Mouse (Mus musculus) neural tube, embryonic 14.5 days (tissue): ENCODE measurements around the gene Ugt1a9. TPM values are rescaled to one million over a fixed set of nuclear protein-coding genes. Genes with fewer than 3 reads are reported as not detected.

Experiments used
- ATAC-seq: fragments of 200-750 bp; cut with Nextera tagmentation; 2 replicates; pipeline ENCODE4 v1.8.0; 2017; ENCODE audit warnings: low read depth, mild to moderate bottlenecking, moderate TSS enrichment, moderate library complexity
- H3K27ac ChIP-seq: fragments of 300-500 bp; sonication (generic); 2 replicates; pipeline ENCODE4 v1.5.1; 2014; ENCODE audit warnings: low read depth, mild to moderate bottlenecking, control low read depth, low read length, moderate library complexity, mixed read lengths
- H3K27me3 ChIP-seq: fragments of 300-500 bp; sonication (generic); 2 replicates; pipeline ENCODE4 v1.6.1; 2014; ENCODE audit warnings: low read length; ENCODE audit not compliant: control insufficient read depth, insufficient read depth
- H3K36me3 ChIP-seq: fragments of 300-500 bp; sonication (generic); 2 replicates; pipeline ENCODE4 v1.6.1; 2014; ENCODE audit warnings: low read length, mixed read lengths; ENCODE audit not compliant: control insufficient read depth, insufficient read depth
- H3K4me1 ChIP-seq: fragments of 300-500 bp; sonication (generic); 2 replicates; pipeline ENCODE4 v1.6.1; 2014; ENCODE audit warnings: low read length; ENCODE audit not compliant: control insufficient read depth, insufficient read depth
- H3K4me2 ChIP-seq: fragments of 300-500 bp; sonication (generic); 2 replicates; pipeline ENCODE4 v1.6.1; 2014; ENCODE audit warnings: mild to moderate bottlenecking, low read depth, low read length, control low read depth
- H3K4me3 ChIP-seq: fragments of 300-500 bp; sonication (generic); 2 replicates; pipeline ENCODE4 v1.5.1; 2014; ENCODE audit warnings: low read depth, low read length, control low read depth, mixed read lengths
- H3K9ac ChIP-seq: fragments of 300-500 bp; sonication (generic); replicated peaks from 2 replicates; pipeline ENCODE4 v1.6.1; 2014; ENCODE audit warnings: low read depth, mild to moderate bottlenecking, control low read depth, low read length, mixed read lengths
- H3K9me3 ChIP-seq: fragments of 300-500 bp; sonication (generic); 2 replicates; pipeline ENCODE4 v1.6.1; 2016; ENCODE audit warnings: low read length; ENCODE audit not compliant: control insufficient read depth
- WGBS: fragments of 180-500 bp; shearing (Covaris S2); extraction: QIAGEN DNeasy Blood & Tissue Kit; methylation state at CpG from one replicate; pipeline ENCODE4 v1.1.7; 2014; 5-methylcytosine and 5-hydroxymethylcytosine counted together
- polyA plus RNA-seq: library from polyadenylated mRNA; unstranded; fragments of >200 nt; fragmentation: Nextera tagmentation; extraction: Ambion mirVana; gene quantifications from 2 replicates; pipeline ENCODE4 v1.2.1, GENCODE M21; 2014

The Ugt1a9 gene
- polyA plus RNA-seq, 1 experiment from 2014 or later, result not detected

- Histone ChIP-seq H3K36me3 (no peaks in the 10 kb centered on the region), H3K4me3 (no peak overlapping the region), H3K9ac (no peak overlapping the region), H3K4me2 (no peak overlapping the region), H3K27me3 (no peaks in the 10 kb centered on the region), H3K9me3 (peaks cover 71% of the 10 kb centered on the region), H3K4me1 (no peaks in the 10 kb centered on the region), H3K27ac (no peak overlapping the region)
- 89% methylated on average over 12 of the region's 12 CpGs for WGBS
- ATAC-seq, result no peak
Measured at GRCm38 (mm10) chr1:88254793-88255465, 184.3 kb downstream of the Ugt1a9 start.

GRCm38 (mm10) chr1:88255466-88255857, 184.9 kb downstream of the Ugt1a9 start:
- Histone ChIP-seq H3K9me3 (peaks cover 65% of the 10 kb centered on the region), H3K27ac (no peak overlapping the region), H3K4me2 (no peak overlapping the region), H3K4me3 (no peak overlapping the region), H3K4me1 (no peaks in the 10 kb centered on the region), H3K9ac (no peak overlapping the region), H3K36me3 (0 out of 2 replicates have a peak, but pooled peaks cover 3% of the 10 kb centered on the region), H3K27me3 (no peaks in the 10 kb centered on the region)
- WGBS, result 59% methylated on average over 2 of the region's 2 CpGs
- ATAC-seq, result no peak

GRCm38 (mm10) chr1:88255989-88256754, 185.6 kb downstream of the Ugt1a9 start:
- ATAC-seq, result no peak
- WGBS, result 81% methylated on average over 13 of the region's 13 CpGs
- Histone ChIP-seq H3K4me3 (no peak overlapping the region), H3K9ac (no peak overlapping the region), H3K4me2 (no peak overlapping the region), H3K27ac (no peak overlapping the region), H3K9me3 (peaks cover 58% of the 10 kb centered on the region), H3K27me3 (no peaks in the 10 kb centered on the region), H3K36me3 (0 out of 2 replicates have a peak, but pooled peaks cover 9% of the 10 kb centered on the region), H3K4me1 (no peaks in the 10 kb centered on the region)

GRCm38 (mm10) chr1:88256886-88257663, 186.5 kb downstream of the Ugt1a9 start:
- 0 out of 2 replicates have a peak, but pooled peaks cover 9% of the 10 kb centered on the region for H3K36me3 ChIP-seq
- ATAC-seq, result no peak

GRCm38 (mm10) chr1:88257681-88258080, 187.1 kb downstream of the Ugt1a9 start:
- Histone ChIP-seq H3K9me3 (peaks cover 48% of the 10 kb centered on the region), H3K27ac (no peak overlapping the region), H3K4me1 (no peaks in the 10 kb centered on the region), H3K4me2 (no peak overlapping the region), H3K36me3 (peaks cover 13% of the 10 kb centered on the region), H3K27me3 (no peaks in the 10 kb centered on the region), H3K9ac (no peak overlapping the region), H3K4me3 (no peak overlapping the region)
- WGBS, result 84% methylated on average over 6 of the region's 6 CpGs
- ATAC-seq, result no peak

More at GRCm38 (mm10) chr1:88256886-88257663, 186.5 kb downstream of the Ugt1a9 start:
- H3K4me3 ChIP-seq, result no peak overlapping the region
- H3K4me1 ChIP-seq, result no peaks in the 10 kb centered on the region
- no peaks in the 10 kb centered on the region for H3K27me3 ChIP-seq
- no peak overlapping the region for H3K27ac ChIP-seq
- peaks cover 54% of the 10 kb centered on the region for H3K9me3 ChIP-seq
- WGBS, result 81% methylated on average over 10 of the region's 10 CpGs
- H3K9ac ChIP-seq, result no peak overlapping the region
- H3K4me2 ChIP-seq, result no peak overlapping the region

- H3K36me3 ChIP-seq, result peaks cover 20% of the 10 kb centered on the region
- H3K4me3 ChIP-seq, result no peak overlapping the region
- 69% methylated on average over 6 of the region's 6 CpGs for WGBS
- no peak overlapping the region for H3K9ac ChIP-seq
- no peak overlapping the region for H3K27ac ChIP-seq
- no peaks in the 10 kb centered on the region for H3K4me1 ChIP-seq
- no peak overlapping the region for H3K4me2 ChIP-seq
- no peaks in the 10 kb centered on the region for H3K27me3 ChIP-seq
- ATAC-seq, result no peak
- peaks cover 45% of the 10 kb centered on the region for H3K9me3 ChIP-seq
Measured at GRCm38 (mm10) chr1:88258361-88258760, 187.8 kb downstream of the Ugt1a9 start.

- no peak overlapping the region for H3K4me2 ChIP-seq
- peaks cover 27% of the 10 kb centered on the region for H3K36me3 ChIP-seq
- no peak overlapping the region for H3K27ac ChIP-seq
- H3K27me3 ChIP-seq, result no peaks in the 10 kb centered on the region
- peaks cover 40% of the 10 kb centered on the region for H3K9me3 ChIP-seq
- H3K4me1 ChIP-seq, result no peaks in the 10 kb centered on the region
- H3K9ac ChIP-seq, result no peak overlapping the region
- ATAC-seq, result peak; percentile 4; the same call in 1 of the 2 replicates
- WGBS, result 77% methylated on average over 8 of the region's 8 CpGs
- no peak overlapping the region for H3K4me3 ChIP-seq
Measured at GRCm38 (mm10) chr1:88258881-88259642, 188.5 kb downstream of the Ugt1a9 start.

GRCm38 (mm10) chr1:88259643-88260024, 189.0 kb downstream of the Ugt1a9 start:
- peaks cover 33% of the 10 kb centered on the region for H3K36me3 ChIP-seq
- peak; percentile 2; the same call in 1 of the 2 replicates for ATAC-seq
- H3K4me2 ChIP-seq, result no peak overlapping the region
- H3K27ac ChIP-seq, result no peak overlapping the region
- peaks cover 36% of the 10 kb centered on the region for H3K9me3 ChIP-seq
- WGBS, result 79% methylated on average over 4 of the region's 4 CpGs
- no peaks in the 10 kb centered on the region for H3K27me3 ChIP-seq
- H3K4me1 ChIP-seq, result no peaks in the 10 kb centered on the region
- H3K9ac ChIP-seq, result no peak overlapping the region
- H3K4me3 ChIP-seq, result no peak overlapping the region
